Mouse (Mus musculus): ENCODE data around the gene Snx17. TPM values are rescaled to one million over a fixed set of nuclear protein-coding genes. Genes with fewer than 3 reads are reported as not detected.
A peak's percentile ranks its signal among the peaks of the same experiment; 100 is the strongest.

Snx17 gene
- polyA plus RNA-seq, 1 experiment from 2014 or later = 135 TPM

- peak within 1 kb of the TSS; percentile 95 for H3K27ac ChIP-seq (ENCODE audit: low read depth, low read length)
- peaks cover 9% of the 10 kb centered on the region; the same call in 1 of the 2 replicates for H3K4me1 ChIP-seq (ENCODE audit: control insufficient read depth, insufficient read depth, low read length)
- H3K4me3 ChIP-seq (ENCODE audit: low read depth, low read length) = peak within 1 kb of the TSS; percentile 62
- H3K9me3 ChIP-seq (replicated peaks; ENCODE audit: control insufficient read depth, low read length) = no peaks in the 10 kb centered on the region
- no peaks in the 10 kb centered on the region for H3K27me3 ChIP-seq (replicated peaks; ENCODE audit: control insufficient read depth, insufficient read depth, low read length)
- peak within 1 kb of the TSS; percentile 86 for H3K4me2 ChIP-seq (ENCODE audit: low read length)
- peak; percentile 99 for ATAC-seq
- DNase-seq (ENCODE audit: low spot score) = peak; percentile 98
- no peaks in the 10 kb centered on the region; the same call in 1 of the 2 replicates for H3K36me3 ChIP-seq (ENCODE audit: control insufficient read depth, insufficient read depth, low read length)
- H3K9ac ChIP-seq (ENCODE audit: low read length) = peak within 1 kb of the TSS; percentile 78
- WGBS = under 1% methylated on average over 59 of the region's 59 CpGs
These were observed 13.0 kb upstream of the Snx17 start, which contains the start of the genes Gm29609 and Gtf3c2 for GRCm38 (mm10) chr5:31179766-31180630. Gene Gm29609, minus strand, starts transcription at chr5:31179911. Gene Gtf3c2, minus strand, starts transcription at chr5:31180144.

- Histone ChIP-seq H3K4me3 (ENCODE audit: low read depth, low read length) (no peak overlapping the region), H3K9ac (ENCODE audit: low read length) (no peak overlapping the region), H3K36me3 (ENCODE audit: control insufficient read depth, insufficient read depth, low read length) (no peaks in the 10 kb centered on the region), H3K27ac (ENCODE audit: low read depth, low read length) (no peak overlapping the region), H3K4me2 (ENCODE audit: low read length) (no peak overlapping the region), H3K27me3 (replicated peaks; ENCODE audit: control insufficient read depth, insufficient read depth, low read length) (no peaks in the 10 kb centered on the region), H3K4me1 (ENCODE audit: control insufficient read depth, insufficient read depth, low read length) (peaks cover 9% of the 10 kb centered on the region; the same call in 1 of the 2 replicates), H3K9me3 (replicated peaks; ENCODE audit: control insufficient read depth, low read length) (no peaks in the 10 kb centered on the region)
- 95% methylated on average over 9 of the region's 9 CpGs for WGBS
- ATAC-seq (no peak), DNase-seq (ENCODE audit: low spot score) (no peak)
These were observed 11.8 kb upstream of the Snx17 start for GRCm38 (mm10) chr5:31181183-31181770.

- no peak for DNase-seq (ENCODE audit: low spot score)
- H3K27ac ChIP-seq (ENCODE audit: low read depth, low read length) = no peak overlapping the region
These were observed 9.3 kb upstream of the Snx17 start for GRCm38 (mm10) chr5:31183678-31184077.

GRCm38 (mm10) chr5:31188223-31188840 is 4.7 kb upstream of the Snx17 start:
- peaks cover 6% of the 10 kb centered on the region for H3K4me1 ChIP-seq (ENCODE audit: control insufficient read depth, insufficient read depth, low read length)
- H3K4me2 ChIP-seq (ENCODE audit: low read length) = no peak overlapping the region
- no peaks in the 10 kb centered on the region for H3K27me3 ChIP-seq (replicated peaks; ENCODE audit: control insufficient read depth, insufficient read depth, low read length)
- 78% methylated on average over 4 of the region's 4 CpGs for WGBS
- no peak overlapping the region for H3K9ac ChIP-seq (ENCODE audit: low read length)
- no peaks in the 10 kb centered on the region for H3K9me3 ChIP-seq (replicated peaks; ENCODE audit: control insufficient read depth, low read length)
- ATAC-seq (no peak), DNase-seq (ENCODE audit: low spot score) (no peak)
- H3K36me3 ChIP-seq (ENCODE audit: control insufficient read depth, insufficient read depth, low read length) = peaks cover 41% of the 10 kb centered on the region
- H3K4me3 ChIP-seq (ENCODE audit: low read depth, low read length) = no peak overlapping the region
- H3K27ac ChIP-seq (ENCODE audit: low read depth, low read length) = no peak overlapping the region

More at GRCm38 (mm10) chr5:31183678-31184077, 9.3 kb upstream of the Snx17 start:
- ATAC-seq = no peak
- WGBS = 60% methylated on average over 4 of the region's 4 CpGs
- no peak overlapping the region for H3K9ac ChIP-seq (ENCODE audit: low read length)
- no peaks in the 10 kb centered on the region for H3K27me3 ChIP-seq (replicated peaks; ENCODE audit: control insufficient read depth, insufficient read depth, low read length)
- no peak overlapping the region for H3K4me3 ChIP-seq (ENCODE audit: low read depth, low read length)
- H3K9me3 ChIP-seq (replicated peaks; ENCODE audit: control insufficient read depth, low read length) = no peaks in the 10 kb centered on the region
- peaks cover 8% of the 10 kb centered on the region; the same call in 1 of the 2 replicates for H3K4me1 ChIP-seq (ENCODE audit: control insufficient read depth, insufficient read depth, low read length)
- peaks cover 18% of the 10 kb centered on the region for H3K36me3 ChIP-seq (ENCODE audit: control insufficient read depth, insufficient read depth, low read length)
- H3K4me2 ChIP-seq (ENCODE audit: low read length) = no peak overlapping the region

GRCm38 (mm10) chr5:31190201-31190600 is 2.8 kb upstream of the Snx17 start:
- Histone ChIP-seq H3K4me1 (ENCODE audit: control insufficient read depth, insufficient read depth, low read length) (peaks cover 10% of the 10 kb centered on the region), H3K9ac (ENCODE audit: low read length) (no peak overlapping the region), H3K36me3 (ENCODE audit: control insufficient read depth, insufficient read depth, low read length) (peaks cover 49% of the 10 kb centered on the region), H3K4me2 (ENCODE audit: low read length) (no peak overlapping the region), H3K27ac (ENCODE audit: low read depth, low read length) (no peak overlapping the region), H3K9me3 (replicated peaks; ENCODE audit: control insufficient read depth, low read length) (no peaks in the 10 kb centered on the region), H3K4me3 (ENCODE audit: low read depth, low read length) (no peak overlapping the region), H3K27me3 (replicated peaks; ENCODE audit: control insufficient read depth, insufficient read depth, low read length) (no peaks in the 10 kb centered on the region)
- no peak for DNase-seq (ENCODE audit: low spot score)
- no peak for ATAC-seq
- WGBS = 92% methylated on average over 9 of the region's 9 CpGs

- H3K36me3 ChIP-seq (ENCODE audit: control insufficient read depth, insufficient read depth, low read length) = peaks cover 64% of the 10 kb centered on the region
- H3K27ac ChIP-seq (ENCODE audit: low read depth, low read length) = peak overlapping the region; percentile 65; the same call in 1 of the 2 replicates
- H3K4me1 ChIP-seq (ENCODE audit: control insufficient read depth, insufficient read depth, low read length) = peaks cover 10% of the 10 kb centered on the region
- H3K27me3 ChIP-seq (replicated peaks; ENCODE audit: control insufficient read depth, insufficient read depth, low read length) = no peaks in the 10 kb centered on the region
- peak overlapping the region; percentile 86 for H3K4me3 ChIP-seq (ENCODE audit: low read depth, low read length)
- WGBS = 16% methylated on average over 42 of the region's 42 CpGs
- H3K9me3 ChIP-seq (replicated peaks; ENCODE audit: control insufficient read depth, low read length) = no peaks in the 10 kb centered on the region
- ATAC-seq (peak; percentile 54), DNase-seq (ENCODE audit: low spot score) (no peak)
- H3K9ac ChIP-seq (ENCODE audit: low read length) = peak overlapping the region; percentile 84
- peak overlapping the region; percentile 82 for H3K4me2 ChIP-seq (ENCODE audit: low read length)
These were observed 735 bp upstream of the Snx17 start for GRCm38 (mm10) chr5:31192045-31192938.

- Histone ChIP-seq H3K36me3 (ENCODE audit: control insufficient read depth, insufficient read depth, low read length) (peaks cover 66% of the 10 kb centered on the region), H3K4me3 (ENCODE audit: low read depth, low read length) (peak overlapping the region; percentile 86), H3K4me1 (ENCODE audit: control insufficient read depth, insufficient read depth, low read length) (peaks cover 10% of the 10 kb centered on the region), H3K27ac (ENCODE audit: low read depth, low read length) (peak overlapping the region; percentile 77), H3K27me3 (replicated peaks; ENCODE audit: control insufficient read depth, insufficient read depth, low read length) (no peaks in the 10 kb centered on the region), H3K4me2 (ENCODE audit: low read length) (peak overlapping the region; percentile 83), H3K9me3 (replicated peaks; ENCODE audit: control insufficient read depth, low read length) (no peaks in the 10 kb centered on the region), H3K9ac (ENCODE audit: low read length) (peak overlapping the region; percentile 89)
- no peak for DNase-seq (ENCODE audit: low spot score)
- no peak for ATAC-seq
- 15% methylated on average over 25 of the region's 25 CpGs for WGBS
These were observed 729 bp downstream of the Snx17 start for GRCm38 (mm10) chr5:31193631-31194281.

Data from forebrain, embryonic 14.5 days (tissue).